Mouse (Mus musculus): ENCODE data around the gene Gm17482. TPM values are rescaled to one million over a fixed set of nuclear protein-coding genes. Genes with fewer than 3 reads are reported as not detected.

The Gm17482 gene
- polyA plus RNA-seq (2016; fragmentation: Nextera tagmentation; extraction: Ambion mirVana): not detected in 2 replicates

GRCm38 (mm10) chr6:115227043-115227442 lies at the start of gene Gm17482:
Gm17482 (plus strand) TSS chr6:115227343.
- H3K4me1 ChIP-seq (replicated peaks): no peaks in the 10 kb centered on the region
- no peaks in the 10 kb centered on the region for H3K36me3 ChIP-seq
- no peak for DNase-seq (ENCODE audit: low spot score)
- WGBS: 73% methylated on average over 4 of the region's 4 CpGs
- no peak within 1 kb of the TSS for H3K4me3 ChIP-seq
- H3K27ac ChIP-seq: no peak within 1 kb of the TSS
- no peaks in the 10 kb centered on the region for H3K27me3 ChIP-seq (ENCODE audit: insufficient read depth, poor library complexity, severe bottlenecking)
- no peaks in the 10 kb centered on the region for H3K9me3 ChIP-seq

- no peaks in the 10 kb centered on the region for H3K9me3 ChIP-seq
- H3K4me1 ChIP-seq (replicated peaks): peaks cover 7% of the 10 kb centered on the region; the same call in 1 of the 2 replicates
- WGBS: 41% methylated on average over 3 of the region's 3 CpGs
- peak; percentile 41 for DNase-seq (ENCODE audit: low spot score)
- no peaks in the 10 kb centered on the region for H3K36me3 ChIP-seq
- no peak overlapping the region for H3K27ac ChIP-seq
- no peak overlapping the region for H3K4me3 ChIP-seq
- no peaks in the 10 kb centered on the region for H3K27me3 ChIP-seq (ENCODE audit: insufficient read depth, poor library complexity, severe bottlenecking)
Observed at GRCm38 (mm10) chr6:115178826-115179225, 48.3 kb upstream of the Gm17482 start.

- 86% methylated on average over 2 of the region's 2 CpGs for WGBS
- no peak for DNase-seq (ENCODE audit: low spot score)
- no peaks in the 10 kb centered on the region for H3K27me3 ChIP-seq (ENCODE audit: insufficient read depth, poor library complexity, severe bottlenecking)
Observed at GRCm38 (mm10) chr6:115181094-115181493, 46.0 kb upstream of the Gm17482 start.

GRCm38 (mm10) chr6:115191111-115191510 lies 36.0 kb upstream of the Gm17482 start:
- WGBS: 86% methylated on average over 7 of the region's 7 CpGs
- Histone ChIP-seq H3K27me3 (ENCODE audit: insufficient read depth, poor library complexity, severe bottlenecking) (no peaks in the 10 kb centered on the region), H3K9me3 (no peaks in the 10 kb centered on the region), H3K4me3 (no peak overlapping the region), H3K4me1 (replicated peaks) (no peaks in the 10 kb centered on the region), H3K27ac (no peak overlapping the region), H3K36me3 (no peaks in the 10 kb centered on the region)
- no peak for DNase-seq (ENCODE audit: low spot score)

More at GRCm38 (mm10) chr6:115181094-115181493, 46.0 kb upstream of the Gm17482 start:
- Histone ChIP-seq H3K27ac (no peak overlapping the region), H3K36me3 (no peaks in the 10 kb centered on the region), H3K9me3 (no peaks in the 10 kb centered on the region), H3K4me3 (no peak overlapping the region), H3K4me1 (replicated peaks) (peaks cover 7% of the 10 kb centered on the region; the same call in 1 of the 2 replicates)

GRCm38 (mm10) chr6:115200753-115201152 lies 26.4 kb upstream of the Gm17482 start:
- WGBS: 83% methylated on average over 3 of the region's 3 CpGs
- no peaks in the 10 kb centered on the region for H3K36me3 ChIP-seq
- H3K27me3 ChIP-seq (ENCODE audit: insufficient read depth, poor library complexity, severe bottlenecking): no peaks in the 10 kb centered on the region
- no peak for DNase-seq (ENCODE audit: low spot score)
- no peaks in the 10 kb centered on the region for H3K4me1 ChIP-seq (replicated peaks)
- H3K4me3 ChIP-seq: no peak overlapping the region
- H3K27ac ChIP-seq: no peak overlapping the region
- H3K9me3 ChIP-seq: no peaks in the 10 kb centered on the region

- Histone ChIP-seq H3K36me3 (no peaks in the 10 kb centered on the region), H3K27ac (no peak overlapping the region), H3K9me3 (no peaks in the 10 kb centered on the region), H3K4me1 (replicated peaks) (no peaks in the 10 kb centered on the region), H3K27me3 (ENCODE audit: insufficient read depth, poor library complexity, severe bottlenecking) (no peaks in the 10 kb centered on the region), H3K4me3 (no peak overlapping the region)
- no peak for DNase-seq (ENCODE audit: low spot score)
- WGBS: 74% methylated on average over 3 of the region's 3 CpGs
Observed at GRCm38 (mm10) chr6:115203029-115203428, 24.1 kb upstream of the Gm17482 start.

- Histone ChIP-seq H3K4me1 (replicated peaks) (peaks cover 13% of the 10 kb centered on the region), H3K9me3 (no peaks in the 10 kb centered on the region), H3K27ac (no peak overlapping the region), H3K4me3 (no peak overlapping the region), H3K36me3 (no peaks in the 10 kb centered on the region), H3K27me3 (ENCODE audit: insufficient read depth, poor library complexity, severe bottlenecking) (no peaks in the 10 kb centered on the region)
- 83% methylated on average over 2 of the region's 2 CpGs for WGBS
- no peak for DNase-seq (ENCODE audit: low spot score)
Observed at GRCm38 (mm10) chr6:115210187-115210586, 17.0 kb upstream of the Gm17482 start.

- H3K9me3 ChIP-seq: no peaks in the 10 kb centered on the region
- no peak overlapping the region for H3K27ac ChIP-seq
- H3K27me3 ChIP-seq (ENCODE audit: insufficient read depth, poor library complexity, severe bottlenecking): no peaks in the 10 kb centered on the region
- peaks cover 13% of the 10 kb centered on the region for H3K4me1 ChIP-seq (replicated peaks)
- 95% methylated on average over 3 of the region's 3 CpGs for WGBS
- no peaks in the 10 kb centered on the region for H3K36me3 ChIP-seq
- no peak overlapping the region for H3K4me3 ChIP-seq
- DNase-seq (ENCODE audit: low spot score): no peak
Observed at GRCm38 (mm10) chr6:115210820-115211219, 16.3 kb upstream of the Gm17482 start.

GRCm38 (mm10) chr6:115212132-115212903 lies 14.8 kb upstream of the Gm17482 start:
- no peak for DNase-seq (ENCODE audit: low spot score)

GRCm38 (mm10) chr6:115213129-115213528 lies 14.0 kb upstream of the Gm17482 start:
- H3K4me1 ChIP-seq (replicated peaks): peaks cover 13% of the 10 kb centered on the region
- no peak overlapping the region for H3K4me3 ChIP-seq
- no peaks in the 10 kb centered on the region for H3K36me3 ChIP-seq
- DNase-seq (ENCODE audit: low spot score): no peak
- H3K27ac ChIP-seq: peak overlapping the region; percentile 35; the same call in 1 of the 2 replicates
- no peaks in the 10 kb centered on the region for H3K9me3 ChIP-seq
- WGBS: 56% methylated on average over 5 of the region's 5 CpGs
- H3K27me3 ChIP-seq (ENCODE audit: insufficient read depth, poor library complexity, severe bottlenecking): no peaks in the 10 kb centered on the region

More at GRCm38 (mm10) chr6:115212132-115212903, 14.8 kb upstream of the Gm17482 start:
- H3K27me3 ChIP-seq (ENCODE audit: insufficient read depth, poor library complexity, severe bottlenecking): no peaks in the 10 kb centered on the region
- 0 out of 2 replicates have a peak overlapping the region, but pooled peaks have one; percentile 35 for H3K27ac ChIP-seq
- no peak overlapping the region for H3K4me3 ChIP-seq
- H3K36me3 ChIP-seq: no peaks in the 10 kb centered on the region
- H3K4me1 ChIP-seq (replicated peaks): peaks cover 13% of the 10 kb centered on the region
- H3K9me3 ChIP-seq: no peaks in the 10 kb centered on the region
- WGBS: 60% methylated on average over 5 of the region's 5 CpGs

GRCm38 (mm10) chr6:115221215-115221641 lies 5.9 kb upstream of the Gm17482 start:
- no peak for DNase-seq (ENCODE audit: low spot score)
- no peaks in the 10 kb centered on the region for H3K9me3 ChIP-seq
- 81% methylated on average over 8 of the region's 8 CpGs for WGBS
- H3K4me3 ChIP-seq: no peak overlapping the region
- no peaks in the 10 kb centered on the region for H3K4me1 ChIP-seq (replicated peaks)
- no peaks in the 10 kb centered on the region for H3K27me3 ChIP-seq (ENCODE audit: insufficient read depth, poor library complexity, severe bottlenecking)
- H3K36me3 ChIP-seq: no peaks in the 10 kb centered on the region
- H3K27ac ChIP-seq: no peak overlapping the region

GRCm38 (mm10) chr6:115225519-115225918 lies 1.6 kb upstream of the Gm17482 start:
- Histone ChIP-seq H3K9me3 (no peaks in the 10 kb centered on the region), H3K4me3 (no peak overlapping the region), H3K27ac (no peak overlapping the region), H3K27me3 (ENCODE audit: insufficient read depth, poor library complexity, severe bottlenecking) (no peaks in the 10 kb centered on the region), H3K4me1 (replicated peaks) (no peaks in the 10 kb centered on the region), H3K36me3 (no peaks in the 10 kb centered on the region)
- WGBS: 78% methylated on average over 3 of the region's 3 CpGs
- no peak for DNase-seq (ENCODE audit: low spot score)

GRCm38 (mm10) chr6:115227529-115227928 lies 386 bp downstream of the Gm17482 start:
- H3K27ac ChIP-seq: no peak overlapping the region
- WGBS: 18% methylated on average over 2 of the region's 2 CpGs
- H3K4me1 ChIP-seq (replicated peaks): no peaks in the 10 kb centered on the region
- no peak overlapping the region for H3K4me3 ChIP-seq
- DNase-seq (ENCODE audit: low spot score): peak; percentile 71
- H3K9me3 ChIP-seq: no peaks in the 10 kb centered on the region
- no peaks in the 10 kb centered on the region for H3K27me3 ChIP-seq (ENCODE audit: insufficient read depth, poor library complexity, severe bottlenecking)
- no peaks in the 10 kb centered on the region for H3K36me3 ChIP-seq

Measured in hindbrain, embryonic 10.5 days (tissue).